Mouse (Mus musculus) urinary bladder, adult 2 months (tissue): ENCODE results near the gene Cyp4f13. TPM values are rescaled to one million over a fixed set of nuclear protein-coding genes. Genes with fewer than 3 reads are reported as not detected.
A peak's percentile ranks its signal among the peaks of the same experiment; 100 is the strongest.

Experiments
- DNase-seq: peaks from one replicate; pipeline ENCODE4 v3.0.0; 2022; ENCODE audit warnings: low spot score
- polyA plus RNA-seq: library from polyadenylated mRNA; depleted of rRNA; stranded (reverse); fragments of >200 nt; gene quantifications from 2 replicates; pipeline ENCODE4 v1.2.3, GENCODE M21; 2012; rRNA removed

Gene Cyp4f13
- polyA plus RNA-seq, 1 experiment = 73.1 TPM

- DNase-seq = peak; percentile 39
These were observed 42.0 kb downstream of the Cyp4f13 start for GRCm38 (mm10) chr17:32905239-32905638.

DNA sequence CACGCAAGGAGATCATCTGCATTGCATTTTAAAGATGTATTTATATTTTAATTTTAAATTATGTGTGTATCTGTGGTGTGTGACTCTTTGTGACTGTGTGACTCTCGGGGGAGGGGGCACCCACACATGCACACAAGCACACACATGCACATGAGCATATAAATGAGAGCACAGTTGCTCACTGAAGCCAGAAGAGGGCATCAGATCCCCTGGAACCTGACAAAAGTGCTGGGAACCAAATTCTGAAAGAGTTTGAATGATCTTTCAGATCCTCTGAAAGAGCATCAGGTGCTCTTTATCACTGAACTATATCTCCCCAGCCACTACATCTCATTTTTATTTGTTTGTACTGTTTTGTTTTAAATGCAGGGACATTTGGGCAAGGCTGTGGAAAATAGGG, 42.8 kb downstream of the Cyp4f13 start:
- DNase-seq = no peak

- DNase-seq = no peak
These were observed 45.3 kb downstream of the Cyp4f13 start for GRCm38 (mm10) chr17:32901751-32902525.

DNA sequence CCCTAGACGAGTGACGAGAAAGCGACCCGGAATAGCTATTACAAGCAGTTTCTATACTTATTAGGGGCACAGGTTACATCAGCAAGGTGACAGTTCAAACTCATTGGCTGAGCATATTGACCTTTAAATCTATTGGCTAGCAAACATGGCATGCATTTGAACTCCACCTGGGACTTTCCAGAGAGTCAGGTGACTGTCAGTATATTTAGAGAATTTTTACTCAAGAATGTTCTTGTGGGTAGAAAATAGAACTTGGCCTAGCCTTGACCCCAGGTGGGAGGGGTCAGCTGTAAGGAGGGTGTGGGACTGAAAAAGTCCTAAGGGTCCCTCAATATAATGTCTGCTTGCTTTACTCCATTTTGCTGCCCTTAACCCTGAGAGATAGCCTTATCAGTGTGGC, 51.8 kb downstream of the Cyp4f13 start:
- DNase-seq = no peak

GRCm38 (mm10) chr17:32893901-32894300, 53.3 kb downstream of the Cyp4f13 start:
- DNase-seq = no peak

DNA sequence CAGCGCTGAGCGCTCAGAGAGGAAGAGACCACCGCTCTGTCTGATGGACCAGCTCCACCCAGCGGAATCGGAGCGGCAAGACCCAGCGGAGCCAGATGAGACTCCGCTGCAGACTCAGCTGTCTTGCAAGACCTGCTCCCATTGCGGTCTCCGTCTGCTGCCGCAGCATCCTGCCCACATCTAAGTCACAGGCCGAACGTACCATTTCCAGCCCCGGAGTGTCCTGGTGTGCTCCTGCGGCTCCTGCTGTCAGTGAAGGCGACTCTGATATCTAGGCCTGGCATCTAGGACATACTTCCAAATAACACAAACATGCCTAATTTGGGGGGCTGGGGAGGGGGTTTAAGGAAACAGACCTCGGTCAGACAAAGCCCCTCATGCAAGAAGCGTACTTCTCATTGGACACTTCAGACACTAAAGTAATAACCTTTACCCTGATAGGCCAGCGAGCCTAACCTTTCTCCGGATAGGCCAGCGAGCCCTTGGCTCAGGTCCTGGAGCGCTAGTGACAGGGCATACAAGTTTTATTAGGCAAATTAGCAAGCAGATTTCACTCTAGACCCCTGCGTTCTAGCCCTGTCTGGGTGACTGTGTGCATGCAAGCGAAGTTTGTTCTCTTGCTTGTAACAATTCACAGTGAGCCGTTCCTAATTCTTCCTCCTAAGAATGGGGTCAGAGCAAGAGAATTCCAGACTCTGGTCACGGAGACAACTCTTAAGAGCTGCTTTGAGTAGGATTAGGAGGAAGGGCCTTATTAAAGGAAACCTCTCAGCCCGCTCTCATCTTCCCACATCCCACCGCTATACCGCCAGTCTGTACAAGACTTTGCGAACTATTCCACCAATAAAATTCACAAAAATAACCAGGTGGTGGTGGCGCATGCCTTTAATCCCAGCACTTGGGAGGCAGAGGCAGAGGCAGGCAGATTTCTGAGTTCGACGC, 55.7 kb downstream of the Cyp4f13 start, which contains the start of gene Zfp870:
Zfp870 (minus strand) TSS at position 404 of the 942 bp plus-strand sequence.
- peak; percentile 56 for DNase-seq

GRCm38 (mm10) chr17:32890852-32891238, 56.4 kb downstream of the Cyp4f13 start:
- DNase-seq = no peak

- DNase-seq = no peak
These were observed 57.6 kb downstream of the Cyp4f13 start for GRCm38 (mm10) chr17:32889611-32890010.

GRCm38 (mm10) chr17:32880320-32881218, 66.6 kb downstream of the Cyp4f13 start:
- DNase-seq = no peak

DNA sequence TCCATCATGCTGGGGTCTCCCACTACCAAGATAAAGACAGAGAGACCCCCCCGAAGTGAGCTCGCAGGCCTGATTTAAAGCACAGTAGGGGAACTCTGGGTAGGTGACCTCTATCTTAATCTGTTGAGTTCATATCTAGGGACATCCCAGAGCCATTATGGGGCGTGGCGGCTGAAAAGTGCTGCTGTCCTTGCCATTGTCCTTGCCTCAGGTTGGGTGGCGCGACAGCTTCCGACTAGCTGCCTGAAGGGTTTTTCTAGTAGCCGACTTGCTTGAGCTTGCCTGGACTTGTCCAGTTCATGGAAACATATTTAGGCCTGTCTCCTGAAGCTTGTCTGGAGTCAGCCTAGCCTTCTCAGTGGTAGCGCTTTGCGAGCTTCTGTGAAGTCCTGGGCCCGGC, 68.4 kb downstream of the Cyp4f13 start:
- no peak for DNase-seq

- DNase-seq = no peak
These were observed 69.6 kb downstream of the Cyp4f13 start for GRCm38 (mm10) chr17:32877471-32878171.

Other genes starting within 250 kb of the Cyp4f13 start
- 20.1 and 22.0 TPM in 2 replicates for gene Zfp871, start 159.1 kb downstream of the Cyp4f13 start, polyA plus RNA-seq
- gene Zfp811, start 137.5 kb downstream of the Cyp4f13 start, polyA plus RNA-seq = 4.5 and 5.2 TPM in 2 replicates
- 5.5 and 7.2 TPM in 2 replicates for gene Zfp799, start 117.1 kb downstream of the Cyp4f13 start, polyA plus RNA-seq
- gene Zfp870, start 55.8 kb downstream of the Cyp4f13 start, polyA plus RNA-seq = 3.6 and 4.8 TPM in 2 replicates
- gene Cyp4f14, start 30.1 kb downstream of the Cyp4f13 start, polyA plus RNA-seq = 0.10 and 0.12 TPM in 2 replicates
- 5.3 and 6.5 TPM in 2 replicates for gene Zfp472, start 18.4 kb upstream of the Cyp4f13 start, polyA plus RNA-seq
- gene Zfp952, start 45.7 kb upstream of the Cyp4f13 start, polyA plus RNA-seq = 8.0 and 8.6 TPM in 2 replicates
- gene Zfp763, start 86.0 kb upstream of the Cyp4f13 start, polyA plus RNA-seq = 4.9 and 5.1 TPM in 2 replicates
- gene 4921501E09Rik, start 120.7 kb upstream of the Cyp4f13 start, polyA plus RNA-seq = not detected in 2 replicates
- 4.7 and 5.5 TPM in 2 replicates for gene Zfp563, start 141.9 kb upstream of the Cyp4f13 start, polyA plus RNA-seq
- gene Morc2b, start 192.3 kb upstream of the Cyp4f13 start, polyA plus RNA-seq = 0.04 and 0.07 TPM in 2 replicates
- not detected in 2 replicates for gene Olfr55, start 221.0 kb upstream of the Cyp4f13 start, polyA plus RNA-seq
- gene Olfr239, start 243.9 kb upstream of the Cyp4f13 start, polyA plus RNA-seq = not detected in 2 replicates